Mouse (Mus musculus): ENCODE data around the gene Tchhl1. TPM values are rescaled to one million over a fixed set of nuclear protein-coding genes. Genes with fewer than 3 reads are reported as not detected.
"Not testable (repeated sequence)": the region's sequence is repeated elsewhere in the genome, so short reads cannot be mapped to it uniquely, and the experiment has no call there.

The Tchhl1 gene
- polyA plus RNA-seq (2016; fragmentation: Nextera tagmentation; extraction: Ambion mirVana): not detected in 2 replicates

GRCm38 (mm10) chr3:93468561-93468960 is at the start of gene Tchhl1:
Tchhl1 (plus strand) TSS chr3:93468754.
- WGBS: 74% methylated on average over 5 of the region's 5 CpGs
- Histone ChIP-seq H3K4me2 (no peak within 1 kb of the TSS), H3K27me3 (no peaks in the 10 kb centered on the region), H3K27ac (no peak within 1 kb of the TSS), H3K36me3 (replicated peaks) (no peaks in the 10 kb centered on the region), H3K9me3 (no peaks in the 10 kb centered on the region), H3K4me1 (no peaks in the 10 kb centered on the region), H3K4me3 (replicated peaks) (no peak within 1 kb of the TSS), H3K9ac (no peak within 1 kb of the TSS)
- ATAC-seq (ENCODE audit: low FRiP score): no peak

GRCm38 (mm10) chr3:93431673-93432072 is 36.9 kb upstream of the Tchhl1 start:
- no peak overlapping the region for H3K4me3 ChIP-seq (replicated peaks)
- H3K27ac ChIP-seq: no peak overlapping the region
- no peaks in the 10 kb centered on the region for H3K27me3 ChIP-seq
- H3K9me3 ChIP-seq: no peaks in the 10 kb centered on the region
- no peaks in the 10 kb centered on the region for H3K4me1 ChIP-seq
- no peak overlapping the region for H3K9ac ChIP-seq
- WGBS: 40% methylated on average over 3 of the region's 3 CpGs
- no peaks in the 10 kb centered on the region for H3K36me3 ChIP-seq (replicated peaks)
- ATAC-seq (ENCODE audit: low FRiP score): no peak
- H3K4me2 ChIP-seq: no peak overlapping the region

- H3K4me2 ChIP-seq: peak within 1 kb of the TSS; percentile 89; the same call in 1 of the 2 replicates
- H3K4me1 ChIP-seq: peaks cover 15% of the 10 kb centered on the region
- no peaks in the 10 kb centered on the region for H3K36me3 ChIP-seq (replicated peaks)
- peak within 1 kb of the TSS; percentile 51 for H3K4me3 ChIP-seq (replicated peaks)
- no peaks in the 10 kb centered on the region for H3K9me3 ChIP-seq
- no peak within 1 kb of the TSS for H3K27ac ChIP-seq
- 81% methylated on average over 1 of the region's 1 CpGs for WGBS
- peaks cover 36% of the 10 kb centered on the region for H3K27me3 ChIP-seq
- no peak for ATAC-seq (ENCODE audit: low FRiP score)
- H3K9ac ChIP-seq: no peak within 1 kb of the TSS
These were observed 26.5 kb upstream of the Tchhl1 start, which contains the start of gene Tchh for GRCm38 (mm10) chr3:93442030-93442429. Tchh (plus strand) TSS chr3:93442330.

GRCm38 (mm10) chr3:93443501-93444101 is 25.0 kb upstream of the Tchhl1 start:
- 0% methylated on average over 38 of the region's 38 CpGs for WGBS
- Histone ChIP-seq H3K9ac (peak overlapping the region; percentile 58), H3K27ac (no peak overlapping the region), H3K9me3 (no peaks in the 10 kb centered on the region), H3K4me3 (replicated peaks) (peak overlapping the region; percentile 51), H3K4me1 (peaks cover 21% of the 10 kb centered on the region), H3K4me2 (peak overlapping the region; percentile 89), H3K36me3 (replicated peaks) (no peaks in the 10 kb centered on the region), H3K27me3 (peaks cover 45% of the 10 kb centered on the region)
- ATAC-seq (ENCODE audit: low FRiP score): no peak

- WGBS: under 1% methylated on average over 56 of the region's 56 CpGs
- H3K9ac ChIP-seq: peak overlapping the region; percentile 58
- no peaks in the 10 kb centered on the region for H3K9me3 ChIP-seq
- peak; percentile 81 for ATAC-seq (ENCODE audit: low FRiP score)
- H3K36me3 ChIP-seq (replicated peaks): no peaks in the 10 kb centered on the region
- H3K4me1 ChIP-seq: peaks cover 21% of the 10 kb centered on the region
- peak overlapping the region; percentile 51 for H3K4me3 ChIP-seq (replicated peaks)
- peak overlapping the region; percentile 89 for H3K4me2 ChIP-seq
- peaks cover 46% of the 10 kb centered on the region for H3K27me3 ChIP-seq
- peak overlapping the region; percentile 53 for H3K27ac ChIP-seq
These were observed 24.0 kb upstream of the Tchhl1 start for GRCm38 (mm10) chr3:93444343-93445164.

GRCm38 (mm10) chr3:93445165-93445705 is 23.3 kb upstream of the Tchhl1 start:
- no peak overlapping the region for H3K27ac ChIP-seq
- ATAC-seq (ENCODE audit: low FRiP score): peak; percentile 6; the same call in 1 of the 2 replicates
- peaks cover 21% of the 10 kb centered on the region for H3K4me1 ChIP-seq
- peak overlapping the region; percentile 89 for H3K4me2 ChIP-seq
- H3K27me3 ChIP-seq: peaks cover 53% of the 10 kb centered on the region
- H3K36me3 ChIP-seq (replicated peaks): no peaks in the 10 kb centered on the region
- H3K9ac ChIP-seq: peak overlapping the region; percentile 58
- no peaks in the 10 kb centered on the region for H3K9me3 ChIP-seq
- H3K4me3 ChIP-seq (replicated peaks): peak overlapping the region; percentile 51
- under 1% methylated on average over 36 of the region's 36 CpGs for WGBS

GRCm38 (mm10) chr3:93446128-93446755 is 22.3 kb upstream of the Tchhl1 start:
- no peaks in the 10 kb centered on the region for H3K9me3 ChIP-seq
- no peak for ATAC-seq (ENCODE audit: low FRiP score)
- no peaks in the 10 kb centered on the region for H3K36me3 ChIP-seq (replicated peaks)
- peak overlapping the region; percentile 49; the same call in 1 of the 2 replicates for H3K9ac ChIP-seq
- H3K27me3 ChIP-seq: peaks cover 48% of the 10 kb centered on the region
- 1% methylated on average over 54 of the region's 54 CpGs for WGBS
- peak overlapping the region; percentile 51 for H3K4me3 ChIP-seq (replicated peaks)
- H3K27ac ChIP-seq: no peak overlapping the region
- peak overlapping the region; percentile 89 for H3K4me2 ChIP-seq
- peaks cover 21% of the 10 kb centered on the region for H3K4me1 ChIP-seq

GRCm38 (mm10) chr3:93446756-93447137 is 21.8 kb upstream of the Tchhl1 start:
- peaks cover 53% of the 10 kb centered on the region for H3K27me3 ChIP-seq
- peaks cover 21% of the 10 kb centered on the region for H3K4me1 ChIP-seq
- H3K27ac ChIP-seq; H3K9me3 ChIP-seq; H3K36me3 ChIP-seq (replicated peaks); ATAC-seq (ENCODE audit: low FRiP score): not testable (repeated sequence)
- H3K4me2 ChIP-seq: peak overlapping the region; percentile 89
- WGBS: under 1% methylated on average over 31 of the region's 32 CpGs
- peak overlapping the region; percentile 51 for H3K4me3 ChIP-seq (replicated peaks)
- peak overlapping the region; percentile 49 for H3K9ac ChIP-seq

GRCm38 (mm10) chr3:93447138-93447841 is 21.3 kb upstream of the Tchhl1 start:
- Histone ChIP-seq H3K27me3 (peaks cover 54% of the 10 kb centered on the region), H3K27ac (no peak overlapping the region), H3K9me3 (no peaks in the 10 kb centered on the region), H3K36me3 (replicated peaks) (no peaks in the 10 kb centered on the region), H3K4me2 (peak overlapping the region; percentile 89), H3K4me1 (peaks cover 21% of the 10 kb centered on the region), H3K4me3 (replicated peaks) (peak overlapping the region; percentile 51), H3K9ac (peak overlapping the region; percentile 49)
- peak; percentile 64 for ATAC-seq (ENCODE audit: low FRiP score)
- under 1% methylated on average over 59 of the region's 59 CpGs for WGBS

- H3K9ac ChIP-seq: no peak overlapping the region
- H3K36me3 ChIP-seq (replicated peaks): no peaks in the 10 kb centered on the region
- WGBS: 76% methylated on average over 3 of the region's 3 CpGs
- H3K4me2 ChIP-seq: no peak overlapping the region
- H3K9me3 ChIP-seq: no peaks in the 10 kb centered on the region
- H3K4me3 ChIP-seq (replicated peaks): no peak overlapping the region
- no peaks in the 10 kb centered on the region for H3K4me1 ChIP-seq
- no peak overlapping the region for H3K27ac ChIP-seq
- no peaks in the 10 kb centered on the region for H3K27me3 ChIP-seq
- ATAC-seq (ENCODE audit: low FRiP score): no peak
These were observed 2.0 kb upstream of the Tchhl1 start for GRCm38 (mm10) chr3:93466556-93466955.

GRCm38 (mm10) chr3:93467130-93467529 is 1.4 kb upstream of the Tchhl1 start:
- Histone ChIP-seq H3K9ac (no peak overlapping the region), H3K4me2 (no peak overlapping the region), H3K36me3 (replicated peaks) (no peaks in the 10 kb centered on the region), H3K27ac (no peak overlapping the region), H3K9me3 (no peaks in the 10 kb centered on the region), H3K4me1 (no peaks in the 10 kb centered on the region), H3K27me3 (no peaks in the 10 kb centered on the region), H3K4me3 (replicated peaks) (no peak overlapping the region)
- 85% methylated on average over 4 of the region's 4 CpGs for WGBS
- no peak for ATAC-seq (ENCODE audit: low FRiP score)

Measured in forebrain, embryonic 12.5 days (tissue).